25 mouse cellular contexts compared by ENCODE assay signal in genomic region chr9:97679878-97680277, GRCm38 (mm10).
DNase-seq lines count a peak whose midpoint lies in the region; ATAC-seq and TF ChIP-seq lines count a peak whose summit lies in the region.
"Had no signal": no experiment of that assay in that cellular context is flagged by ENCODE, and none has a peak within 500 bp of the region (broad histone marks: within the 10 kb centered on the region; RNA-seq: fewer than 3 reads in every experiment).

No protein-coding gene starts in this region.

- H3K27me3 ChIP-seq in lung, embryonic 15.5 days: no peaks in the 10 kb centered on the region
- no peaks in the 10 kb centered on the region for H3K27me3 ChIP-seq in hindbrain, postnatal 0 days (ENCODE audit: insufficient read depth, low read length)
- H3K27me3 ChIP-seq: hindbrain, embryonic 12.5 days; hindbrain, embryonic 15.5 days had no signal

- DNase-seq in lung, adult 2 months: peak; percentile 22
- DNase-seq in lung, postnatal 10 days: peak; percentile 54
- DNase-seq in lung, postnatal 36 days: peak; percentile 81
- DNase-seq in embryo, embryonic 11 days: no peak
- DNase-seq in hindbrain, postnatal 0 days (ENCODE audit: low spot score): no peak
- DNase-seq: adrenal gland, adult 8-10 months; adrenal gland, postnatal 25 days; cerebellum, adult 11-12 months; cerebellum, adult 8-10 months; cerebellum, postnatal 10 days; cerebellum, postnatal 36 days; gastrocnemius, adult 2 months; gastrocnemius, postnatal 14 days; heart, adult 18-20 months; heart, postnatal 14 days; heart, postnatal 4 days had no signal

- no peak overlapping the region for H3K4me3 ChIP-seq in lung, adult 2 months (replicated peaks; ENCODE audit: extremely low read depth, low read depth, low read length)
- H3K4me3 ChIP-seq in lung, embryonic 15.5 days: no peak overlapping the region
- no peak overlapping the region for H3K4me3 ChIP-seq in hindbrain, postnatal 0 days (ENCODE audit: low read length)
- H3K4me3 ChIP-seq: forebrain, embryonic 10.5 days; forebrain, embryonic 13.5 days; gastrocnemius, adult 2 months; heart, embryonic 13.5 days; hindbrain, embryonic 12.5 days; hindbrain, embryonic 15.5 days had no signal

- no peak for TF ChIP-seq POLR2A in lung, adult 2 months (IDR thresholded peaks at IDR 0.05; ENCODE audit: borderline replicate concordance, extremely low read depth, low read depth, low read length)

- no peak overlapping the region for H3K9ac ChIP-seq in lung, embryonic 15.5 days
- H3K9ac ChIP-seq in hindbrain, postnatal 0 days (replicated peaks; ENCODE audit: low read length): no peak overlapping the region
- H3K9ac ChIP-seq: forebrain, embryonic 13.5 days; heart, embryonic 13.5 days; hindbrain, embryonic 12.5 days; hindbrain, embryonic 15.5 days had no signal

- no peak overlapping the region; the same call in 1 of the 2 replicates for H3K27ac ChIP-seq in lung, embryonic 15.5 days
- no peak overlapping the region for H3K27ac ChIP-seq in hindbrain, postnatal 0 days
- H3K27ac ChIP-seq: forebrain, embryonic 10.5 days; forebrain, embryonic 13.5 days; gastrocnemius, adult 2 months; heart, embryonic 13.5 days; hindbrain, embryonic 12.5 days; hindbrain, embryonic 15.5 days had no signal

- peak; percentile 46; the same call in 1 of the 2 replicates for ATAC-seq in lung, embryonic 15.5 days (ENCODE audit: borderline replicate concordance, extremely low read depth, low FRiP score, low TSS enrichment)
- ATAC-seq in hindbrain, postnatal 0 days: no peak
- ATAC-seq in inflammation-experienced regulatory T-cells, adult 6 months: no peak
- ATAC-seq: CD4-positive, CD25-positive, alpha-beta regulatory T cell, adult 4 months; forebrain, embryonic 13.5 days; forebrain, embryonic 16.5 days had no signal

- H3K4me2 ChIP-seq in lung, embryonic 15.5 days: no peak overlapping the region
- no peak overlapping the region for H3K4me2 ChIP-seq in hindbrain, postnatal 0 days (ENCODE audit: low read depth, low read length)
- H3K4me2 ChIP-seq: forebrain, embryonic 13.5 days; heart, embryonic 13.5 days; hindbrain, embryonic 12.5 days; hindbrain, embryonic 15.5 days had no signal

- H3K9me3 ChIP-seq in lung, embryonic 15.5 days: no peaks in the 10 kb centered on the region
- H3K9me3 ChIP-seq in hindbrain, postnatal 0 days (ENCODE audit: low read length): no peaks in the 10 kb centered on the region
- H3K9me3 ChIP-seq: forebrain, embryonic 10.5 days; forebrain, embryonic 13.5 days; heart, embryonic 13.5 days; hindbrain, embryonic 12.5 days; hindbrain, embryonic 15.5 days had no signal

- TF ChIP-seq CTCF in lung, adult 2 months (IDR thresholded peaks at IDR 0.05; ENCODE audit: insufficient read depth, low read length): no peak
- no peak for TF ChIP-seq CTCF in hindbrain, postnatal 0 days (IDR thresholded peaks at IDR 0.05; ENCODE audit: low read depth)

- no peaks in the 10 kb centered on the region for H3K36me3 ChIP-seq in lung, embryonic 15.5 days
- no peaks in the 10 kb centered on the region for H3K36me3 ChIP-seq in hindbrain, postnatal 0 days (ENCODE audit: insufficient read depth, low read length)
- H3K36me3 ChIP-seq: forebrain, embryonic 10.5 days; heart, embryonic 13.5 days; hindbrain, embryonic 12.5 days; hindbrain, embryonic 15.5 days had no signal

- H3K4me1 ChIP-seq in lung, adult 2 months (ENCODE audit: control insufficient read depth, insufficient read depth, low read length): peaks cover 6% of the 10 kb centered on the region
- no peaks in the 10 kb centered on the region for H3K4me1 ChIP-seq in lung, embryonic 15.5 days
- no peaks in the 10 kb centered on the region for H3K4me1 ChIP-seq in hindbrain, postnatal 0 days (ENCODE audit: insufficient read depth, low read length)
- H3K4me1 ChIP-seq: forebrain, embryonic 10.5 days; forebrain, embryonic 13.5 days; heart, embryonic 13.5 days; hindbrain, embryonic 12.5 days had no signal

Comparison
In these comparisons a context has a peak if more than half of its experiments do, and no peak if none do; other contexts are left out.
1. DNase-seq: peak in lung, adult 2 months (single experiment), lung, postnatal 10 days (single experiment) and lung, postnatal 36 days (single experiment); none in embryo, embryonic 11 days (single experiment) and hindbrain, postnatal 0 days (single experiment).